Mouse (Mus musculus) natural killer cell, adult 2 months (primary cell): ENCODE measurements around the gene Olfr157.

ENCODE experiments used
- DNase-seq, 2 experiments: peaks; one replicate each; pipeline ENCODE4 v3.0.0; 2022; ENCODE audit warnings: low spot score in 2 of 2

The Olfr157 gene

DNA sequence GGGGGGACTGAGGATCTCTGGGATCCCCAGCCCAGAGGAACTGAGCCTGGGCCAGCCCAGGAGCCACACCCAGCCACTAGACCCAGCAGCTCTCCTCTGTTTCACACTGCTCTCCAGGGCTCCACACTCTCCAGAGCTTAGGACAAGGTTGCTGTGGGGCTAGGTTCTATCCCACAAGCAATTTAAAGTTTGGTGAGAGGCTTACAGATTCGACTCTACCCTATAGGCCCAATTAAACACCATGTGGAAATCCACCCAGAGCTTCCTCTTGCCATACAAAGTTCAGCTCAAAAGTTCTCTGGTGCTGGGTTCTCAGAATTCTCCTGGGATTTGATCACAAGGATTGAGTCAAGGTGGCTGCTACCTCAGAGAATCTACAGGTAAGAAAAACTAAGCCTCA, at the start of gene Olfr157:
Olfr157 (minus strand) TSS at position 101 of the 400 bp plus-strand sequence.
- no peak for DNase-seq

DNA sequence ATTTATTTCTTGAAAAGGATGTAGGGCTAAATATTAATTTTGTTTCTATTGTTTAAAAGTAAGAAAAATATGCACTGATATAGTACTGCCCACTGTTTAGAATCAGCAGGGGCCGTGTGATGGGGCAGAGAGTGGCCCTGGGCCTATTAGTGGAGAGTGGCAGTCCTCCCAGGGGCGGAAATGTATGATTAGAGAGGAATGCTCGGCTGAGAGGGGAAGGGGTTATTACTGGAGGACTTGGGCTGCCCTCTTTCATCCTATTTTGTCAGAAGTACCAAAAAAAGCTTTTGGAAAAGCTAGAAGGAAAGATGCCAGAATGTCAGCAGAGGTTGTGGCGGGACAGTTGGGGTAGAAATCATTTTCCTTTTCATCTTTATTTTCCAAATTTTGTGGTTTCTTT, 44.2 kb upstream of the Olfr157 start:
- DNase-seq, result no peak

DNA sequence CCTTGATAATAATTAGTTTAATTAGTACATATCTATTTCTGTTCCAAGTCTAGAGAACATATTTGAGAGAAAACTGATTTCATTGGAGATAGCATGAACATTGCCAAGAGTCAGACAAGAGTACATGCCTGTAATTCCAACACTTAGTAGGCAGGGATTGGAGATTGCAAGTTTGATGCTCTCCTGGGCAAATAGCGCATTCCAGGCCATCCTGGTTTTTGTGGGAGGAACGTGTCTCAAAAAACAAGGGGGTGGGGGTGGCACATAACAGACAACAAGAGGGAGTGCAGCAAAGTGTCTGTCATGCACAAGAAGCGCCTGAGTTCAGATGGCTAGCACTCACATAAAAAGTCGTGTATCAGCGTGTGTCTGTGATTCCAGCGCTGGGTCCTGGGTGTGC, 39.6 kb upstream of the Olfr157 start:
- DNase-seq, result no peak

DNA sequence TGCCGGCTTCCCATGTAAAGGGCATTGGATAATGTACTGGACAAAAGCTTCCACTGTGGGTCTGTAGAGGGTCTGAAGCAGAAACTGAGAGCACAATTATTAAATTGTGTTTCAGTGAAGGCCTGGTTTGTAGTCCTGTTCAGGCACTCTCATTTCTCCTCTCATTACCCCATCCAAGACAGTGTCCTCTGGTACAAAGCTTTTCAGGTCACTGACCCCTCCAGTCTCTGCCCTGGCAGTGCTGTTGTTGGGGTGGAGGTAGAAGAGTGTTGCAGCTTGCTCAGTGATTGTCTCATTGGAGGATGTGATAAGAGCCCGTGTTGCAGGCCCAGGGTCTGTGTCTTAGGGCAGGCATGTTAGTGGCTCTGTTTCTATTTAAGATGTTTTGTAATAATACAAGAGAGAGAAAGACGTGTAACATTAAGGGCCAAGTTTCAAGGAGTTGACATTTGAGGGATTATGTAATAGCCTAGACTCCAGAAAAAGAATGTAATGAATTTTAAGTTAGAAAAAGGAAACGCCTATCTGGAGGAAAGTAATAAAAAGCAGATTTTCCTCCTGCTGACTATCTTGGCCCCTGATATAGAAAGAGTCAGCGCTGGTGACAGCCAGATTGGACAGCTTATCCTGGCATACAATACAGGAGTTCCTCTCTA, 38.2 kb upstream of the Olfr157 start:
- DNase-seq, result no peak

DNA sequence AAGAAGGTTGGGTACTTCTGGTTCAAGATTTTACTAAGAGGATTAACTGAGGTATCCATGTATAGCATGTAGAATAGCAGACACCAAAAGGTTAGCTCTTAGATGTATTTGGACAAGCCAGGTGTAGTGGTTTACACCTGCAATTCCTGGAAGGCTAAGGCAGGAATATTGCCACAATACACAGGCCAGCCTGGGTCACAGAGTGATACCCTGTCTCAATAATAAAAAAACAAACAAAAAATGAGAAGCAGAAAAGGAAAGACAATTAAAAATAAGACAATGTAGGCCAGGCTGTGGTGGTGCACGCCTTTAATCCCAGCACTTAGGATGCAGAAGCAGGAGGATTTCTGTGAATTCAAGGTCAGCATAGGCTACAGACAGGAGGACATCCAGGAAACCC, 37.2 kb upstream of the Olfr157 start:
- no peak for DNase-seq

DNA sequence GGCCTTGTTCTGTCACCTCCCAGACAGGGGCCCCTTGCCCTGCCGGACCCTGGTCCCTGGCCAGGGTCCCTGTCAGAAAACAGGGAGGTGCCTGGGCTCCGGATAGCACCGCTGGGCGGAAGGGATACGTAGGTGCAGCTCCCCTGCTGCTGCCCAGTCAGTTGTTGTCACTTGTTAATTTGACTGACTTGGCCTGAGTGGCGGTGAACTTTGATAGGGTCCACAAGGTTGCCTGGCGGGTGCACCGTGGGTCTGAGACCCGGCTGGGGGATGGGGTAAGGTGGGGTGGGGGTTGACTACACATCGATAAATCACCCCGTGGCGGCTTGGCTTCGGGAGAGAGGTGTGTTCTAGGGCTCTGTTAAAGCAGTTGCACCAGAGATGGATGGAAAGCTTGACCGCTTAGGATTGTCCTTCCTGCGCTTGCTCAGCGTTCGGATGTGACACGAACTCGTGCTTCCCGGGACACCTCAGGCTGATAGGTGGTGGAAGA, 36.0 kb upstream of the Olfr157 start:
- peak; percentile 2 to 8 for DNase-seq

DNA sequence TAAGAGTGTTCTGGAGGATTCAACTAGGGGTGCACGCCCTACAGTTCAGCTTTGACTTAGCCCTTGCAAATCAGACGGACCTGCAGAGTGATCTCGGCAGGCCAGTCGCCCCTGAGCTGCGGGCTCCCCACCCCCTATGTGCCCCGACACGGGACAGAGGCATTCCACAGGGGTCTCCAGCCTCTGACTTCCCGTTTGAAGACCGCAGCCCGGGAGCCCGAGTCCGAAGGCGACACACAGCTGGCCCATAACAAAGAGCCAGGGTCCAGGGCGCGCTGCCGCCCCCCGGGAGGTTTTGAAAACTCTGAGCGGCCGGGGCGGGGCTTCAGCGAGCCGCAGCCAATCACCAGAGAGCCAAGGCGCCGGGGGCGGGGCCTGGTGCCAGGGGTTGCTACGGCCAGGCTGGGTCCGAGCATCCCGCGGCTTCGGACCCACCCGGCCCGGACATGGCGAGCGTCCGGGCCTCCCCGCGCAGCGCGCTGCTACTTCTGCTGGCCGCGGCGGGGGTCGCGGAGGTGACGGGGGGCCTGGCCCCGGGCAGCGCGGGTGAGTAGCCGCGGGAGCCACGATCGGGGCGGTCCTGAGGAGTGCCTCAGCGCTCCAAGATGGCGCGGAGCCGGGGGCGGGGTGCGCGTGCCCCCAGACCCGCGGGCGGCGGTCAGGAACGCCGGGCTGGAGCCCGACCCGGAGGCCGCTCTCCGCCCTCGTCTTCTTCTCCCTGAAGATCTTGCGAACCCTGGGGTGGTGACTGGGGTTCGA, 35.3 kb upstream of the Olfr157 start, which contains the start of gene Reck:
Reck (plus strand) TSS at position 371 of the 759 bp plus-strand sequence.
- DNase-seq, result peak; percentile 52 to 65

DNA sequence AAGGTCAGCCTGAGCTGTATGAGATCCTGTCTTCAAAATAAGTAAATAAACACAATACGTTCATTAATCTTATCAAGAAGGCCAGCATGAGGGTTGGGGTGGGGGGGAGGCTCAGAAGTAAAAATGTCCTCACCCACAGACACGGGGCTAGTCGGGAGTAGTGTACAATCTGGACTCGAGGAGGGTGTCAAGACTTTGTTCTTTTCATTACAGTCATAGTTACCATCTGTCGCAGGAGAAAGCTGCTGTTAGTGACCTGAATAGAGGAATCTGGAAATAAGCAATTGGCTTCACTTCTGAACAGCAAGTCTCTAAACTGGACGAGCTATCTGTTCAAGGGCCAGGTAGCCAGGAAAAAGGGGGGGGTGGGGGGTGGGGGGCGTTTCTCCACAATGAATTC, 34.5 kb upstream of the Olfr157 start:
- no peak for DNase-seq

DNA sequence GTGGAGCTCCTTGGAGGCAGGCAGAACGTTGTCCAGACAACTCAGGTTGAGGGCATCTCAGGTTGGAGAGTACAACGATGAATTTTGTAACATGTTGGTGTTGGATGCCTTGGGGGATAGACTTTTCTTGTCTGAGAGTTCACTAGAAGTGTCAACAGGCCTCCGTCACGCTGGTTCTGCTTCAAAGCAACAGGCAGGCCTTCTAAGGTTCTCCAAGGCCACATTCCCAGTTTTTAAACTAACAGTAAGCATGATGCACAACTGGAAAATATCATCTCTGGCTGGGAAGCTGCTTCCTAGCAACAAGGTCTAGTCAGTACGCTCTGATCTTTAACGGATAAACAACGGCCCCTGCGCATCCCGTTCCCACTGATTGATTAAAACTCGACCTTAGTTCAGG, 29.8 kb upstream of the Olfr157 start:
- DNase-seq, result no peak

DNA sequence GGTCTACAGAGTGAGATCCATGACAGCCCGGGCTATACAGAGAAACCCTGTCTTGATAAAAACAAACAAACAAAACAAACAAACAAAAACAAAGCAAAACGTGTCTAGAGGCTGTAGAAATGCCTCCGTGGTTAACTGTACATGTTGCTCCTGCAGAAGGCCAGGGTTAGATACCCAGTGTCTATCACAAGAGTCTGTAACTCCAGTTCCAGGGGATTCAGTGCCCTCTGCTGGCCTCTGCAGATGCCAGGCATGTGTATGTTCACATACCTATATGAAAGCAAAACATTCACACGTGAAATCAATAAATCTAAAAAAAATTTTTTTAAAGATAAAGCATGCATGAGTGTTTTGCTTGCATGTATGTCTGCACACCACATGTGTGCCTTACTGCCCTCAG, 23.3 kb upstream of the Olfr157 start:
- DNase-seq, result no peak

DNA sequence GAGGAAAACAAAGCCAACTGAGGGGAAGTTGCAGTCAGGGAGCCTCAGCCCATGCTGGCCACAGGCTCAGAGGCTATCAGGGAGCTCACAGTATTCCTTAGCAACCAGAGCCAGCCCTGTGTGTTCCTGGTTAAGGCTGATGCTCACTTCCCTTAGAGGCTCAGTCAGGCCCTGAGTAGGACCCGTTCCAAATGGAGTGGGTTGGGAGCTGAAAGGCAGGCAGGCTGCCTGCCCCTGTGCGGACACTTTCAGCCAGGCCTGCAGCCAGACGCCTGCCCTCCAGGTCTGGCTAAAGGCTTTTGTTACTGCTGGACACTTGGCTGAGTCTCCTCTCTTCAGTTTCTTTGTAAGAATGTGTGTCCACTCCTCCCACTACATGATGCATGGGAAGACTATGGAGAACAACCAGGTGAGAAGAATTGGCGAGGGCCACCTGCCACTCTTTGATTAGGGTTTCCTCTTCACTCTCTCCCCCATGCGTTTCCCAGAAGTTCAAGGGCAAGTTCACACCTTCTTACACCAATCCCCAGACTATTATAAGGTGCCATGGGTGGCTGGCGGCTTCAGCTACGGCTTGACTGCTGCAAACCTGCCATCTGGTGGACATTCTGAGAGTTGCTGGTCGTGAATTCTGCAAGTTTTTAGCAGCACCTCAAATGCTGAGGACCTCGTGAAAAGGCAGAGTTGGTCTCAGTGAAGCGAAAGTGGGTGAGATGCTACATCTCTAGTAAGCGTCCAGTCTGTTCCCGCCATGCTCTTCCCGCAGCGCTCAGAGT, 20.9 kb upstream of the Olfr157 start:
- DNase-seq, result peak; percentile 33 to 46

DNA sequence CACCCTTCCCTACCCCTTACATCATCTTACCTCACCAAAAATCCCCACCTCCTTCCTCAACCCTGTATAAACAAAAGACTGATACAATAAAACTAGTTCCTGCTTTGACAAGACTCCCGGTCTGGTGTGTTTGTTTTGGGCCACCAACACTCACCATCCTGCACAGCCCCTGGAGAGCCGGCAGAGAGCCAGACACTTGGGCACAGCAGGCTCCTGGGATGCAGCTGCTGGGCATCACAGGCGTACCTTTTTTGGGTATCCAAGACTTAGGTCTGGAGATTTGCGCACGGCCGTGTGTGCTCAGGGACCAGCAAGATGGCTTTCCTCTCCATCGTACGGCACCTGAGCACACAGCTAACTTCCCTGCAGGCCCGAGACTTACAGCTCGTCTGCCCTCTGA, 19.9 kb upstream of the Olfr157 start:
- no peak for DNase-seq

DNA sequence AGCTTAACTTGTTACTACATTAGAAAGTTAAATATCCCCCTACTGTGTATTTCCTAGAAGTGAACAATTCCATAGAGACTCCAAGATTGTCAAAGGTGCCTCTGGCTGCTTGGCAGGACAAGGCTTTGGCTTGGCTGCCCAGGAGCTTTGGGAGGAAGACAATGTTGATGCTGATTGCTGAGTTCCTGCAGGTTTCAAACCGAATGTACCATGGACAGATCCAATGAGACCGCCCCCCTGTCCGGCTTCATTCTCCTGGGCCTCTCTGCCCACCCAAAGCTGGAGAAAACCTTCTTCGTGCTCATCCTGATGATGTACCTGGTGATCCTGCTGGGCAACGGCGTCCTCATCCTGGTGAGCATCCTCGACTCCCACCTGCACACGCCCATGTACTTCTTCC, 14.1 kb upstream of the Olfr157 start:
- no peak for DNase-seq

DNA sequence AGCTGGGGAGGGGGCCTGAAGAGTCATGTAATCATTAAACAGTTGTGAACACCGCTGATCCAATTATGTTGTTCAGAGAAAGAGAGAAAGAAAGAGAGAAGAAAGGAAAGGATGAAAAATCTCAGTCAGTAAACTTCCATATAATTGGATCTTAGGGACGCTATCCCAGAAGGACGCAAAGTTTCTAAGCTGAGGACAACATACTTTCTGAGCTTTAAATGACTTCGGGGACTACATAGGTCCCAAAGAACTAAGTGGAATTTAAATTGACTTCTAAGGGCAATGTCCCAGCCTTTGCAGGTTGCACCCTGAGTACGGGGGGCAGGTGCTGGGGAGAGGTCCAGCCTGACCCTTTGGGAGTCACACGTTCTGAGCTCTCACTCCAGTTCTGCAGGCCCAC, 11.3 kb upstream of the Olfr157 start, which contains the start of gene Olfr155:
Olfr155 (plus strand) TSS at position 301 of the 400 bp plus-strand sequence.
- no peak for DNase-seq

DNA sequence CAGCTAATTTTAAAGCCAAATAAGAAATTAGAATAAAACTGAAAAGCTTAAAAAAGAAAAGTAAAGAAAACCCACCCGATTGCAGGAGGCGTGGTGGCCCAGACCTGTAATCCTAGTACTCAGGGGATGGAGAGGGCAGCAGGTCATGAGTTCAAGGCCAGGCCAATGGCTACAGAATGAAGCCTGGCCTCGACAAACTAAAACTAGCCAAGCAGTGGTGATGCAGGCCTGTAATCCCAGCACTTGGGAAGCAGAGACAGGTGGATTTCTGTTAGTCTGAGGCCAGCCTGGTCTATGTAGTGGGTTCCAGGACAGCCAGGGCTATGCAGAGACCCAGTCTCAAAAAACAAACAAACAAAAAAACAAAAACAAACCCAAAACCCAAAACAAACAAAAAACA, 1.7 kb downstream of the Olfr157 start:
- DNase-seq, result no peak

DNA sequence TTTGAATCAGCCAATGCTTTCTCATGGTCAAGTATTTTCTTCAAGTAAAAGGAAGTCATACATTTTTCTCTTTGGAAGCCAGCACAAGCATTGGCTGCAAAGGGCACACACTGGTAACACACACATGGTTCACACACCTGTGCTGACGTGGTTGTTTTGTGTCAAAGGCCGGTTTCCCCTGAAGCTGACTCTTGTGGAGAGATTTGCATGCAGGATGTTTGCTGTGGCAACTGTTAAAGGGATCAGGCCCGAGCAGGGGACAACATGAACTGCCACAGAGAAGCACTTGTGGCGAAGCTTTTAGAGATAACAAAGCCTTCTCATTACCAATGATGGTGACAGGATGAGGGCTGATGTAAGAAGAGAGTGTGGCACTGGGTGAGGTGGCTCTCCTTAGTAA, 5.3 kb downstream of the Olfr157 start:
- DNase-seq, result no peak

DNA sequence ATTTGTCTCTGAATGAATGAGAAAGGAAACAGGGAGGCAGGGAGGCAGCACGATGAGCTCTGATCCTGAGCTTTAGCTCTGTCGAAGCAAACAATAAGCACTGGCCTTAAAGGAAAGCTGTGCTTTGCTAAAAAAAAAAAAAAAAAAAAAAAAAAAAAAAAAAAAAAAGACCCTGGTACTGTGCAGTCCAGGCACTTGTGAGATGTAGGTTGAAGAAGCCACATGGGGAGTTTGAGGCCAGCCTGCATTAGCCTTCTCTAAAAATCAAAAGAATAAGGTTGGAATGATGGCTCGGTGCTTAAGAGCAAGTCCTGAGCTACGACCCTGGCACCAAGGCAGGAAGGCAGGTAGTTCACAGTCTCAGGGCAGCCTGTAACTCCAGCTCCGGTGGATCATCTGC, 6.2 kb downstream of the Olfr157 start:
- no peak for DNase-seq

DNA sequence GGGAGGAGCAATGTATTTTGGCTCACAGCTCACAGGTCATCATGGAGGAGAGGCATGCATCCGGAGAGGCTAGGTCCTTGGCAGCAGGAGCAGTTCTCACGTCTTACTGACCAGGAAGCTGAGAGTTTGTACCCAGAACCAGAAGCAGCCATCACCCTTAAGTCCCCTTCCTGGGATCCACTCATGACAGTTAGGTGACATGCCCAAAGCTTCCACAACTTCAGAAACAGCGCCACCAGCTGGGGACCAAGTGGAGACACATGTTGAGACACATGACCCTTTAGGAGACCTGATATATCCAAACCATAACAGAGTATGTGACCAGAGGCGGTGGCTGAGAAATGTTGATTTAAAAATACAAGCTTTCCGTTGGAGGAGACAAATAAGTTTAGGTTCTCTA, 8.0 kb downstream of the Olfr157 start:
- no peak for DNase-seq

DNA sequence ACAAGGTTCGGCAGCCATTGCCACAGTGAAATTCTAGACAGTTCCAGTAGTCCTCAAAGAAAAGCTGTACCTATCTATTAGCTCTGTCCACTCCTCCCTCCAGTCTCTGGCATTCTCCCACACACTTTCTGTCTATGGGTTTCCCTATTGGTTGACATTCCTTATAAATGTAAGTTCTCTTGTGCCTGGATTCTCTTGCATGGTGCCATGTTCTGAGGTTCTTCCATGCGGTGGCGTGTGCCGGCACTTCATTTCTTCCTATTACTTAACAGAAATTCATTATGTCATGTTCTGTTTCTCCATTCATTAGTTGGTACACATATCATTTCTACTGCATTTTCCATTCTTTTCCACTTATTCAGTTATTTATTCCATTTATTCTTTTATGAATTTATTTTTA, 11.2 kb downstream of the Olfr157 start:
- DNase-seq, result no peak

DNA sequence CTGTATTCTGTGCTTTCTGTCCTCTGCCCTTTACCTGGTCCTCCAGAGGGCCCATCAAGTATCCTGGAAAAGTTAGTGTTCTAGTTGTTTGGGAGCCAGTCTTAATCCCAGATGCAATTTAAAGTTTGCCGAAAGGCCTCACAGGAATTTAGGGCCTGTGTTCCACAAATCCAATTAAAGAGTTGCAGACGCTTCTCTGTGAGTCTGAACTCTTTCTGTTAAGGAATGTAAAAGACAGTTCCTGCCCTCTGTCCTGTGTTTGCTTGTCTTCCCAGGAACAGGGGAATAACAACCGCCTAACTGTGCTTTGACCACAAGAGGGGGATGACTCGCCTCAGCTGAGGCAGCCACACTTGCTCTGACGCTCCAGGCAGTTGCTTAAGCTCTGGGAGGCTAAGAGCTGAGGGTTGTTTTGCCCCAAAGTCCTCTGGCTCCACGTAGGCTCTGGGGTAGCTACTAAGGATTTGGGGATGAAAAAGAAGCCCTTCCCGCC, 16.1 kb downstream of the Olfr157 start, which contains the start of gene Olfr156:
Olfr156 (minus strand) TSS at position 51 of the 493 bp plus-strand sequence.
- DNase-seq, result no peak

DNA sequence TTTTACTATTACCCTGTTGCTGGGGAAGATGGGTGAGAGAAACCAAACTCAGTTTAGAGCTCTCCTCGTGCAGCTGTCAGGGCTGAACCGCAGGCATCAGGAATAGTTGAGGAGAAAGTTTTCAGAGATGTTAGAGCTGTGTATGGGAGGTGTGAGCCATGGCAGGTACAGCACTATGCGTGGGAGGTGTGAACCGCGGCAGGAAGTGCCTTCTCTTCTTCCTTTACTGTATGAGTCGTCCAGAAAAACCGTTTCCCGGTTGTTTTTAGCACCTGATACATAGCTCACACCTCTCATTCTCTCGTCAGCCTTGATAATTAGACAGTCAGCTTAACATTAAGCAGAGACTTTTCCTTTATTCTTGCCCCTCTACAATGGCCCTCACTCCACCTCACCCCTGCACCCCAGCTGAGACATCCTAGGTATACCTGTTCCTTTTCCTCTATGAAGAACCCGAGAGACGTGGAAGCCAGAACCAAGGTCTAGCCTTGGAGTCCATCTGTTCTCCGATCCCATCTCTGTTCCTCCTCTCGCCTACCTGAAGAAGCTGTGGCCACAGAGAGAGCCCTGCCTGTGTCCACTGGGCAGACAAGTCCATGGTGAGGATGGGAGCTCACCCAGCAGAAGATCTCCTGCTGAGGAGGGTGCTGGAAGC, 17.0 kb downstream of the Olfr157 start:
- peak; percentile 32 to 44 for DNase-seq

DNA sequence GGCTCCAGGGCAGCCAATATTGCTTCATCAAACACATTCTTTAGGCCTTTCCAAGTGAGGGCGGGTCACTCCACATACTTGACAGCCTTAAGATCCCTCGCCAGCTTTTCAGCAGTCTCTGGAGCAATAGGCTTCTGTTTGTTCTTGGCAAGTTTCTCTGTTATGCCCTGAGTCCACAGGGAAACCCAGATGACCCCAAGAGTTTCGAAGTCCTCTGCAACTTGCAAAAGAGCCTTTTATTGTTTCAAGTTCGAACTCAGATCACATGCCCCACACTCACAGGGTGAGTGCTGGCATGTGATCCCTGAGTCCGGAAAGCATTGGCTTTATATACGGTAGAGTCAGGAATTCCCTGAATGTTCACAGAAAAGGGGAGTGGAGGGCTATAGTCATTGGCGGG, 41.1 kb downstream of the Olfr157 start:
- DNase-seq, result no peak
